Mouse (Mus musculus): ENCODE results near the gene Cbx5. TPM values are rescaled to one million over a fixed set of nuclear protein-coding genes. Genes with fewer than 3 reads are reported as not detected.
A peak's percentile ranks its signal among the peaks of the same experiment; 100 is the strongest.

Cbx5 gene
- total and polyA plus RNA-seq, 3 experiments = 94.9 to 171 (median 128) TPM

DNA sequence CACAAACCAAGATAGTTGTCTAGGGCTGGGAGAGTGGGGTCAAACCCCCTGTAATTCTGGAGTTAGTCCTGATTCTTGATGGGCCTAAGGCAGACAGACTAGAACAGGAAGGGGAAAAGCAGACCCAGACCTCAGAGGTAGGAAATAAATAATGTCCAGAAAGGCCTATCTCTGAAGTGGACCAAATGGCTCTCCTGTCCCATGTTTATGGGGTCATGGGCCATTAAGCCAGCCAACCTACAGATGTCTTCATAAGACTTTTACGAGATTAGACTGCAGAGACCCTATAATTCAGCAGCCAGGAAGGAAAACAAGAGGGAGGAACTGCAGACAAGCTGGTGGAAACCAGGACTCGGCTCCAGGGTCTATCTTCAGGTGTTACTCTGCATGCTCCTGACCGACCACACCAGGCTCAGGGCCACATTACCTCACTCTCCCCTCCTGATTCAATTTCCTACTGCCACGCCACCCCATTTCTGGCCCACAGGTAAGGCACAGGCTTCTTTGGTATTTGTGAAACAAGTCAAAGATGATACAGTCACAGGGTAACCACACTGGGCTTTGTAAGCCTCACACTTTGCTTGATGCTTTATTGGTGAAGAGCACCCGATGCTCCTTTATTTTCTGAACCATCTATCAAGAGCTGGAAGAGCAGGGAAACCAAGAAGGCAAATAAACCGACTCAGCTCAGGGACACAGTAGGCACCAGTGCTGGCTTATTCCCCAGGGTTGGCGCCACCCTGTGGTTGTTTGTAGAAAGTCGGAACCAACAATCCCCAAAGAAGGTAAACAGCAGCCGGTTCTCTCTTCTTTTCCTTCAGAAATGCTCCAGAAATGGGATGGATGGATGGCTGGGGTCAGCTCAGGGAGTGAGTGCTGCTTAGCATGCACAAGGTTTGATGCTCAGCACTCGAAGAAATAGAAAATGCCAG, 48.8 kb downstream of the Cbx5 start:
- Histone ChIP-seq H3K27me3 (replicated peaks) (no peaks in the 10 kb centered on the region), H3K4me1 (ENCODE audit: control insufficient read depth in 1 of 2, insufficient read depth in 2 of 2) (no peaks in the 10 kb centered on the region), H3K9ac (ENCODE audit: insufficient read depth, low read depth) (no peak overlapping the region), H3K36me3 (replicated peaks in 1 of 2; ENCODE audit: control insufficient read depth in 1 of 2, insufficient read depth in 1 of 2, low read length in 1 of 2) (peaks cover 34 to 74% of the 10 kb centered on the region in 2 experiments), H3K27ac (ENCODE audit: insufficient read depth, low read depth) (no peak overlapping the region), H3K79me2 (replicated peaks; ENCODE audit: control insufficient read depth, extremely low read depth, insufficient read depth, poor library complexity, severe bottlenecking) (no peaks in the 10 kb centered on the region), H3K9me3 (replicated peaks; ENCODE audit: low read length) (no peaks in the 10 kb centered on the region), H3K4me3 (replicated peaks in 1 of 3; ENCODE audit: low read depth in 2 of 3, low read length in 2 of 3, poor library complexity in 1 of 3) (no peak overlapping the region), H3K4me2 (ENCODE audit: insufficient read depth, low read depth, poor library complexity, severe bottlenecking) (no peak overlapping the region)
- in situ Hi-C loops (cut with MboI; ENCODE audit: low pct_ligation_motif_present, low pct_unique_long_range_greater_than_20kb, low sequenced_read_pairs) = no loop called here
- DNase-seq (ENCODE audit: extremely low read depth) = peak; percentile 59
- TF ChIP-seq MYC (IDR thresholded peaks at IDR 0.05; ENCODE audit: low read depth, low read length) = no peak
- TF ChIP-seq ETS1 (conservative IDR thresholded peaks at IDR 0.05; ENCODE audit: low read depth, low read length) = no peak
- TF ChIP-seq POLR2A (IDR thresholded peaks at IDR 0.05; ENCODE audit: low read depth, low read length) = no peak
- TF ChIP-seq ELF1 (IDR thresholded peaks at IDR 0.05; ENCODE audit: low read depth, low read length) = no peak
- TF ChIP-seq POLR2AphosphoS2 (IDR thresholded peaks at IDR 0.05; ENCODE audit: low read depth, low read length) = 0 out of 2 replicates have a peak, but pooled peaks have one; percentile 32
- TF ChIP-seq BHLHE40 (IDR thresholded peaks at IDR 0.05; ENCODE audit: low read depth, low read length) = no peak
- no peak for TF ChIP-seq KAT2A (IDR thresholded peaks at IDR 0.05; ENCODE audit: insufficient replicate concordance, low read length)
- TF ChIP-seq MAZ (IDR thresholded peaks at IDR 0.05; ENCODE audit: low read depth, low read length) = no peak
- TF ChIP-seq CTCF (conservative IDR thresholded peaks at IDR 0.05 in 1 of 2, IDR thresholded peaks at IDR 0.05 in 1 of 2; ENCODE audit: low read depth in 2 of 2, low read length in 2 of 2) = peak; percentile 71 to 73
- no peak for TF ChIP-seq ZMIZ1 (IDR thresholded peaks at IDR 0.05; ENCODE audit: low read depth, low read length)
- no peak for TF ChIP-seq EP300 (IDR thresholded peaks at IDR 0.05; ENCODE audit: low read length)
- TF ChIP-seq SIN3A (IDR thresholded peaks at IDR 0.05; ENCODE audit: low read length) = no peak
- no peak for TF ChIP-seq HCFC1 (IDR thresholded peaks at IDR 0.05; ENCODE audit: low read depth, low read length)
- TF ChIP-seq E2F4 (IDR thresholded peaks at IDR 0.05; ENCODE audit: insufficient replicate concordance, low read depth, low read length) = no peak
- TF ChIP-seq CHD2 (IDR thresholded peaks at IDR 0.05; ENCODE audit: low read length) = no peak
- no peak for TF ChIP-seq IRF4 (IDR thresholded peaks at IDR 0.05; ENCODE audit: low read depth, low read length)
- no peak for TF ChIP-seq TCF12 (IDR thresholded peaks at IDR 0.05; ENCODE audit: low read depth, low read length)
- TF ChIP-seq SMC3 (IDR thresholded peaks at IDR 0.05; ENCODE audit: low read depth, low read length) = peak; percentile 42
- TF ChIP-seq USF2 (conservative IDR thresholded peaks at IDR 0.05; ENCODE audit: low read depth, low read length) = no peak
- TF ChIP-seq UBTF (IDR thresholded peaks at IDR 0.05; ENCODE audit: low read depth, low read length) = no peak
- dilution Hi-C loops (cut with MboI; ENCODE audit: extremely low pct_ligation_motif_present, extremely low pct_unique_long_range_greater_than_20kb, low sequenced_read_pairs) = no loop called here

DNA sequence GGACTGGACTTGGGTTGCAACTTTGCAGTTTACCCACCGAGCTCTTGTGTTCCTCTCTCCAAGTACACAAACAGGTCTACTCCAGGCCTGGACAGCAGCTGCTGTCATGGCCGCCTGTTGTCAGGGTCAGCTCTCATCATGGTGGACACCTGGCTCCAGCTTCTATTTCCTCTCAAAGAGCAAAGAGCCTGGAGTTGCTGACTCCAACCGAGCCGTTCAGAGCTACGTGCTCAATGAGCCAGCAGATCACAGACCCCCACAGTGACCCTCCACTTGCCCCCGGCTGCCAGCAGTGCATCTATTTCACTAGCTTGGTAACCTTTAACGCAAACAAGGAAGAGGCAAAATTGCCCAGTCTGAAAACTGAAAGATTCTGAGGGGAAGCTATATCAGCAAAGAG, 49.5 kb downstream of the Cbx5 start:
- DNase-seq (ENCODE audit: extremely low read depth) = no peak
- Histone ChIP-seq H3K27me3 (replicated peaks) (no peaks in the 10 kb centered on the region), H3K9ac (ENCODE audit: insufficient read depth, low read depth) (no peak overlapping the region), H3K36me3 (replicated peaks in 1 of 2; ENCODE audit: control insufficient read depth in 1 of 2, insufficient read depth in 1 of 2, low read length in 1 of 2) (peaks cover 28 to 67% of the 10 kb centered on the region in 2 experiments), H3K27ac (ENCODE audit: insufficient read depth, low read depth) (no peak overlapping the region), H3K4me3 (replicated peaks in 1 of 3; ENCODE audit: low read depth in 2 of 3, low read length in 2 of 3, poor library complexity in 1 of 3) (no peak overlapping the region), H3K4me2 (ENCODE audit: insufficient read depth, low read depth, poor library complexity, severe bottlenecking) (no peak overlapping the region), H3K79me2 (replicated peaks; ENCODE audit: control insufficient read depth, extremely low read depth, insufficient read depth, poor library complexity, severe bottlenecking) (no peaks in the 10 kb centered on the region), H3K4me1 (ENCODE audit: control insufficient read depth in 1 of 2, insufficient read depth in 2 of 2) (no peaks in the 10 kb centered on the region), H3K9me3 (replicated peaks; ENCODE audit: low read length) (no peaks in the 10 kb centered on the region)
- in situ Hi-C loops (cut with MboI; ENCODE audit: low pct_ligation_motif_present, low pct_unique_long_range_greater_than_20kb, low sequenced_read_pairs) = no loop called here
- dilution Hi-C loops (cut with MboI; ENCODE audit: extremely low pct_ligation_motif_present, extremely low pct_unique_long_range_greater_than_20kb, low sequenced_read_pairs) = no loop called here
- TF ChIP-seq ETS1 (conservative IDR thresholded peaks at IDR 0.05; ENCODE audit: low read depth, low read length) = no peak
- no peak for TF ChIP-seq E2F4 (IDR thresholded peaks at IDR 0.05; ENCODE audit: insufficient replicate concordance, low read depth, low read length)
- TF ChIP-seq NRF1 (IDR thresholded peaks at IDR 0.05; ENCODE audit: low read depth, low read length) = no peak
- no peak for TF ChIP-seq MAFK (IDR thresholded peaks at IDR 0.05; ENCODE audit: insufficient replicate concordance, low read length)
- TF ChIP-seq UBTF (IDR thresholded peaks at IDR 0.05; ENCODE audit: low read depth, low read length) = no peak

Data from CH12.LX (cell line).